Mouse (Mus musculus) MEL (cell line): Measurements from ENCODE around the gene Klhl36. TPM values are rescaled to one million over a fixed set of nuclear protein-coding genes. Genes with fewer than 3 reads are reported as not detected.

Source experiments
- DNase-seq: peaks from one replicate; pipeline ENCODE4 v3.0.0; 2011; ENCODE audit warnings: low read depth, low spot score
- H3K27ac ChIP-seq: 2 replicates; pipeline ENCODE4 v1.5.1; 2012; ENCODE audit warnings: low read depth, mild to moderate bottlenecking, control low read depth, low read length, moderate library complexity; ENCODE audit not compliant: control insufficient read depth
- H3K27me3 ChIP-seq, 2 experiments: fragments of 150-350 bp in 1 of 2; sonication (generic) in 1 of 2; 2 replicates each; pipeline ENCODE4 v1.6.1; 2012; ENCODE audit warnings: low read length in 2 of 2, mild to moderate bottlenecking in 2 of 2, improper control_type of control experiment in 1 of 2, moderate library complexity in 1 of 2; ENCODE audit not compliant: insufficient read depth in 2 of 2, control insufficient read depth in 1 of 2
- H3K36me3 ChIP-seq, 2 experiments: 2 replicates each; pipeline ENCODE4 v1.6.1; 2012 to 2014; ENCODE audit warnings: low read length in 2 of 2, improper control_type of control experiment in 1 of 2, inconsistent platforms in 1 of 2, mild to moderate bottlenecking in 1 of 2; ENCODE audit not compliant: insufficient read depth in 2 of 2, control insufficient read depth in 1 of 2
- H3K4me1 ChIP-seq, 2 experiments: fragments of 150-350 bp in 1 of 2; sonication (generic) in 1 of 2; 2 replicates each; pipeline ENCODE4 v1.6.1; 2012; ENCODE audit warnings: low read length in 2 of 2, improper control_type of control experiment in 1 of 2, mild to moderate bottlenecking in 1 of 2; ENCODE audit not compliant: insufficient read depth in 2 of 2, control insufficient read depth in 1 of 2
- H3K4me3 ChIP-seq, 2 experiments: fragments of 150-350 bp in 1 of 2; sonication (generic) in 1 of 2; 2 replicates each; pipeline ENCODE4 v1.5.1; 2012; ENCODE audit warnings: low read depth in 2 of 2, low read length in 2 of 2, mild to moderate bottlenecking in 2 of 2, moderate library complexity in 2 of 2, control low read depth in 1 of 2, improper control_type of control experiment in 1 of 2; ENCODE audit not compliant: control insufficient read depth in 1 of 2, insufficient read depth in 1 of 2
- H3K79me2 ChIP-seq: 2 replicates; pipeline ENCODE4 v1.6.1; 2012; ENCODE audit warnings: mild to moderate bottlenecking, low read length, moderate library complexity; ENCODE audit not compliant: control insufficient read depth, poor library complexity, insufficient read depth
- H3K9ac ChIP-seq: 2 replicates; pipeline ENCODE4 v1.6.1; 2012; ENCODE audit warnings: low read depth, mild to moderate bottlenecking, control low read depth, low read length, moderate library complexity; ENCODE audit not compliant: control insufficient read depth, poor library complexity, severe bottlenecking
- H3K9me3 ChIP-seq: fragments of 150-350 bp; sonication (generic); replicated peaks from 2 replicates; pipeline ENCODE4 v1.6.1; 2012; ENCODE audit warnings: mild to moderate bottlenecking, low read length, improper control_type of control experiment, moderate library complexity; ENCODE audit not compliant: insufficient read depth
- CHD2 ChIP-seq: IDR thresholded peaks from 2 replicates; pipeline ENCODE4 v1.6.1; 2011; ENCODE audit warnings: low read length, improper control_type of control experiment
- CTCF ChIP-seq, 3 experiments: IDR thresholded peaks in 2 of 3; conservative IDR thresholded peaks in 1 of 3; 2 replicates each; pipeline ENCODE4 v1.5.1; 2011 to 2012; ENCODE audit warnings: low read length in 3 of 3, low read depth in 2 of 3, mild to moderate bottlenecking in 2 of 3, improper control_type of control experiment in 1 of 3, inconsistent platforms in 1 of 3, mixed read lengths in 1 of 3, moderate library complexity in 1 of 3; ENCODE audit not compliant: control insufficient read depth in 1 of 3, insufficient read depth in 1 of 3, poor library complexity in 1 of 3, severe bottlenecking in 1 of 3
- ELF1 ChIP-seq: IDR thresholded peaks from 2 replicates; pipeline ENCODE4 v1.6.1; 2014; ENCODE audit warnings: low read depth, mild to moderate bottlenecking, inconsistent platforms, low read length, improper control_type of control experiment, moderate library complexity
- EP300 ChIP-seq, 2 experiments: IDR thresholded peaks; 2 replicates each; pipeline ENCODE4 v1.6.1; 2011; ENCODE audit warnings: improper control_type of control experiment in 2 of 2, low read length in 2 of 2, low read depth in 1 of 2, mild to moderate bottlenecking in 1 of 2
- ETS1 ChIP-seq: IDR thresholded peaks from 2 replicates; pipeline ENCODE4 v1.6.1; 2012; ENCODE audit warnings: low read depth, mild to moderate bottlenecking, inconsistent platforms, low read length, improper control_type of control experiment, moderate library complexity
- GABPA ChIP-seq: IDR thresholded peaks from 2 replicates; pipeline ENCODE4 v1.6.1; 2012; ENCODE audit warnings: low read depth, mild to moderate bottlenecking, inconsistent platforms, low read length, improper control_type of control experiment, moderate library complexity
- HCFC1 ChIP-seq: IDR thresholded peaks from 2 replicates; pipeline ENCODE4 v1.6.1; 2012; ENCODE audit warnings: low read depth, mild to moderate bottlenecking, inconsistent platforms, low read length, improper control_type of control experiment, moderate library complexity
- JUND ChIP-seq: IDR thresholded peaks from 2 replicates; pipeline ENCODE4 v1.6.1; 2011; ENCODE audit warnings: low read depth, mild to moderate bottlenecking, improper control_type of control experiment, low read length
- KAT2A ChIP-seq: conservative IDR thresholded peaks from 2 replicates; pipeline ENCODE4 v1.6.1; 2012; ENCODE audit warnings: low read depth, low read length, improper control_type of control experiment, inconsistent platforms
- MAFK ChIP-seq: IDR thresholded peaks from 2 replicates; pipeline ENCODE4 v1.6.1; 2011; ENCODE audit warnings: low read depth, mild to moderate bottlenecking, low read length, improper control_type of control experiment, borderline replicate concordance
- MAX ChIP-seq: IDR thresholded peaks from 2 replicates; pipeline ENCODE4 v1.6.1; 2011; ENCODE audit warnings: low read length, improper control_type of control experiment
- MAZ ChIP-seq: IDR thresholded peaks from 2 replicates; pipeline ENCODE4 v1.6.1; 2012; ENCODE audit warnings: low read depth, mild to moderate bottlenecking, inconsistent platforms, low read length, improper control_type of control experiment
- MXI1 ChIP-seq: IDR thresholded peaks from 2 replicates; pipeline ENCODE4 v1.6.1; 2011; ENCODE audit warnings: mild to moderate bottlenecking, low read depth, low read length, improper control_type of control experiment
- MYB ChIP-seq: IDR thresholded peaks from 2 replicates; pipeline ENCODE4 v1.6.1; 2011; ENCODE audit warnings: mild to moderate bottlenecking, low read depth, low read length, improper control_type of control experiment
- MYC ChIP-seq: IDR thresholded peaks from 2 replicates; pipeline ENCODE4 v1.6.1; 2011; ENCODE audit warnings: low read depth, mild to moderate bottlenecking, low read length, improper control_type of control experiment, moderate library complexity
- NELFE ChIP-seq: IDR thresholded peaks from 2 replicates; pipeline ENCODE4 v1.6.1; 2011; ENCODE audit warnings: low read depth, low read length, improper control_type of control experiment
- POLR2AphosphoS5 ChIP-seq: IDR thresholded peaks from 2 replicates; pipeline ENCODE4 v1.6.1; 2012; ENCODE audit warnings: low read depth, borderline replicate concordance, mild to moderate bottlenecking, inconsistent platforms, low read length, moderate library complexity, mixed read lengths
- RCOR1 ChIP-seq: IDR thresholded peaks from 2 replicates; pipeline ENCODE4 v1.6.1; 2012; ENCODE audit warnings: low read depth, mild to moderate bottlenecking, inconsistent platforms, low read length, improper control_type of control experiment
- SIN3A ChIP-seq: IDR thresholded peaks from 2 replicates; pipeline ENCODE4 v1.6.1; 2012; ENCODE audit warnings: low read length, improper control_type of control experiment, inconsistent platforms
- TAL1 ChIP-seq: IDR thresholded peaks from 2 replicates; pipeline ENCODE4 v1.6.1; 2012; ENCODE audit warnings: mild to moderate bottlenecking, inconsistent platforms, low read length, moderate library complexity, mixed read lengths
- TBP ChIP-seq: IDR thresholded peaks from 2 replicates; pipeline ENCODE4 v1.8.0; 2011; ENCODE audit warnings: low read depth, low read length, improper control_type of control experiment
- TCF12 ChIP-seq: IDR thresholded peaks from 2 replicates; pipeline ENCODE4 v1.6.1; 2014; ENCODE audit warnings: low read depth, mild to moderate bottlenecking, inconsistent platforms, low read length, improper control_type of control experiment, moderate library complexity
- UBTF ChIP-seq: IDR thresholded peaks from 2 replicates; pipeline ENCODE4 v1.6.1; 2012; ENCODE audit warnings: low read depth, mild to moderate bottlenecking, inconsistent platforms, low read length, improper control_type of control experiment, moderate library complexity, borderline replicate concordance; ENCODE audit not compliant: insufficient read depth
- USF2 ChIP-seq, 2 experiments: IDR thresholded peaks; 2 replicates each; pipeline ENCODE4 v1.6.1; 2011 to 2012; ENCODE audit warnings: improper control_type of control experiment in 2 of 2, low read length in 2 of 2, borderline replicate concordance in 1 of 2, inconsistent platforms in 1 of 2, low read depth in 1 of 2, mild to moderate bottlenecking in 1 of 2; ENCODE audit not compliant: insufficient read depth in 1 of 2
- ZKSCAN1 ChIP-seq: IDR thresholded peaks from 2 replicates; pipeline ENCODE4 v1.6.1; 2012; ENCODE audit warnings: low read depth, mild to moderate bottlenecking, inconsistent platforms, low read length, improper control_type of control experiment, moderate library complexity
- ZMIZ1 ChIP-seq: IDR thresholded peaks from 2 replicates; pipeline ENCODE4 v1.6.1; 2012; ENCODE audit warnings: low read depth, mild to moderate bottlenecking, inconsistent platforms, low read length, improper control_type of control experiment, moderate library complexity
- polyA plus RNA-seq, 2 experiments: library from polyadenylated mRNA; stranded (reverse) in 1 of 2; unstranded in 1 of 2; fragments of >175 nt in 1 of 2; fragments of >200 nt in 1 of 2; gene quantifications; 2 replicates each; pipeline versions ENCODE4 v1.2.1 to v1.2.4; 2012; ENCODE audit warnings: low replicate concordance in 2 of 2, low read depth in 1 of 2; ENCODE audit not compliant: insufficient read length in 2 of 2, insufficient read depth in 1 of 2, missing spikeins in 1 of 2
- total RNA-seq: library from RNA; depleted of rRNA; stranded (reverse); fragments of 300-350 nt; gene quantifications from 2 replicates; pipeline ENCODE4 v1.2.3, GENCODE M21; 2012

Gene Klhl36
- total and polyA plus RNA-seq, 3 experiments: 4.6 to 6.6 TPM; not detected in 1

GRCm38 (mm10) chr8:119909944-119910546, 48.0 kb downstream of the Klhl36 start, which contains the start of gene Usp10:
Usp10 (plus strand) TSS chr8:119910360.
- DNase-seq: peak; percentile 81
- peak within 1 kb of the TSS; percentile 63 to 93 for H3K4me3 ChIP-seq
- H3K4me1 ChIP-seq: peaks cover 12 to 31% of the 10 kb centered on the region in 2 experiments
- no peaks in the 10 kb centered on the region for H3K9me3 ChIP-seq
- H3K36me3 ChIP-seq: peaks cover 6 to 32% of the 10 kb centered on the region in 2 experiments; a peak in 3 of 4 replicates
- H3K79me2 ChIP-seq: peaks cover 44% of the 10 kb centered on the region
- peak within 1 kb of the TSS; percentile 81 for H3K27ac ChIP-seq
- H3K27me3 ChIP-seq: no peaks in the 10 kb centered on the region
- peak; percentile 37; the same call in 1 of the 2 replicates for TF ChIP-seq MXI1
- 0 out of 2 replicates have a peak, but pooled peaks have one; percentile 18 for TF ChIP-seq UBTF
- TF ChIP-seq MYC: 0 out of 2 replicates have a peak, but pooled peaks have one; percentile 13
- no peak for TF ChIP-seq CTCF (IDR thresholded peaks at IDR 0.05 in 2 of 3, conservative IDR thresholded peaks at IDR 0.05 in 1 of 3; ENCODE audit: control insufficient read depth in 1 of 3, insufficient read depth in 1 of 3, low read depth in 2 of 3, low read length in 3 of 3, poor library complexity in 1 of 3, severe bottlenecking in 1 of 3)
- TF ChIP-seq SIN3A: peak; percentile 58; the same call in 1 of the 2 replicates
- peak in 1 of 2 experiments; percentile 35; a peak in 1 of 4 replicates for TF ChIP-seq EP300 (IDR thresholded peaks at IDR 0.05; ENCODE audit: low read depth in 1 of 2, low read length in 2 of 2)
- TF ChIP-seq MAX: no peak
- no peak for TF ChIP-seq NELFE
- no peak; the same call in 1 of the 2 replicates for TF ChIP-seq HCFC1
- no peak for TF ChIP-seq JUND
- TF ChIP-seq TBP: peak; percentile 43; the same call in 1 of the 2 replicates
- no peak for TF ChIP-seq USF2 (IDR thresholded peaks at IDR 0.05; ENCODE audit: borderline replicate concordance in 1 of 2, insufficient read depth in 1 of 2, low read depth in 1 of 2, low read length in 2 of 2)
- TF ChIP-seq TCF12: no peak
- H3K9ac ChIP-seq: peak within 1 kb of the TSS; percentile 92

DNA sequence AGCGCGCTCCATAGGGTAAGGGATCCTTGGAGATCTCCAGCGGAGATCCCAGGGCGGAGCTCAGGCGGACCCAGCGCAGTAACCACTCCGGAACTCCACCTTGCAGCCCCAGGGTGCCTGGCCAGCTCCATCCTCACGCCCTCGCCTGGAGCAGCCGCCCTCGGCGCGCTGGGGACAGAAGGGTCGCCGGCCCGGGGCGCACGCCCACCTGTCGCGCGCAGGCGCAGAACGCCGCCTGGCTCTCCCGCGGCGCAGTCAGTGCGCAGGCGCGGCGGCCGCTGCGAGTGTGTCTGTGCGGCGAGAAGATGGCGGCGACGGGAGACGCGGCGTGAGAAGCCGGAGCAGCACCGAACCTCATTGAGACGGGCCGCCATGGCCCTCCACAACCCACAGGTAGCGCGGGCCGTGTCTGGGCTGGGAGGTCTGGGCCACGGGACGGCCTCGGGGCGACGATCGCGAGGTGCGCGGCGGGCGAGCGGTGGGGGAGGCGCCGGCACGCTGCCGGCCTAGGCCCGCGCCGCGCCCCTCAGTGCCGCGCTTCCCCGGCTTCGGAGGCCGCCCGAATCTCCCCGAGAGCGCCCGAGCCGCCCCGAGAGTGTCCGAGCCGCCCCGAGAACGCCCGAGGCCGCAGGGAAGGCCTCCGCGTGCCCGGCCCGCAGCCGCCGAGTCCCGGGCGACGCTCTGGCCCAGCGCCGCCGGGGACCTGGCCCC, 48.6 kb downstream of the Klhl36 start, which contains the start of gene Gm20388:
Gm20388 (plus strand) TSS at position 295 of the 711 bp plus-strand sequence.
- H3K9me3 ChIP-seq: no peaks in the 10 kb centered on the region
- H3K79me2 ChIP-seq: peaks cover 50% of the 10 kb centered on the region
- H3K4me3 ChIP-seq: peak within 1 kb of the TSS; percentile 63 to 93
- H3K36me3 ChIP-seq: peaks cover 6 to 36% of the 10 kb centered on the region in 2 experiments; a peak in 3 of 4 replicates
- peak within 1 kb of the TSS; percentile 81 for H3K27ac ChIP-seq
- no peaks in the 10 kb centered on the region for H3K27me3 ChIP-seq
- peaks cover 12 to 36% of the 10 kb centered on the region in 2 experiments for H3K4me1 ChIP-seq
- peak within 1 kb of the TSS; percentile 92 for H3K9ac ChIP-seq
- DNase-seq: peak; percentile 91
- TF ChIP-seq CHD2: no peak
- TF ChIP-seq RCOR1: no peak
- no peak for TF ChIP-seq TAL1
- TF ChIP-seq NELFE: peak; percentile 92
- TF ChIP-seq MAFK: no peak
- TF ChIP-seq USF2 (IDR thresholded peaks at IDR 0.05; ENCODE audit: borderline replicate concordance in 1 of 2, insufficient read depth in 1 of 2, low read depth in 1 of 2, low read length in 2 of 2): no peak
- no peak for TF ChIP-seq MYB
- no peak for TF ChIP-seq JUND
- TF ChIP-seq MAZ: peak; percentile 24; the same call in 1 of the 2 replicates
- peak; percentile 20; the same call in 1 of the 2 replicates for TF ChIP-seq MAX
- no peak for TF ChIP-seq GABPA
- TF ChIP-seq ETS1: peak; percentile 16; the same call in 1 of the 2 replicates
- TF ChIP-seq UBTF: 0 out of 2 replicates have a peak, but pooled peaks have one; percentile 33
- no peak for TF ChIP-seq ELF1
- TF ChIP-seq ZKSCAN1: no peak
- TF ChIP-seq KAT2A: no peak; the same call in 1 of the 2 replicates
- TF ChIP-seq MXI1: peak; percentile 17; the same call in 1 of the 2 replicates
- peak; percentile 66 for TF ChIP-seq SIN3A
- no peak for TF ChIP-seq POLR2AphosphoS5
- peak; percentile 41 for TF ChIP-seq ZMIZ1
